In the genomic region with DNA sequence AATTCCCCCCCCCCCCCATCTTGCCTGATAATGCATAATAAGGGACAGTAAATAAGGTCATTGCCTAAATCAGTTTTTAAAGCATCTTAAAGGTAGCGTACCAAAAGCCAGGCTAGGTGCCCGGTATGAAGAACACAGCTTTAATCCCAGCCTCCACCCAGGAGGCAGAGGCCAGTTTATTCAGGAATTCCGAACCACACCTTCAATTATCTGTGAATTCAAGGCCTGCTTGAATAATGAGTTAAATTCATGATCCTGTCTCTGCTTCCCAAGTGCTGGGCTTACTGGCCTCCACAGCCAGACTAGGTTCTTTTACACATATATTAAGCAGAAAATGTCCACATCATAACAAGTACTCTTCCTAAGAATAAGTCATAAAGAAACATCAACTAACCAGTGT, we compare ENCODE assay signal across 8 mouse cellular contexts. TPM values are rescaled to one million over a fixed set of nuclear protein-coding genes. Genes with fewer than 3 reads are reported as not detected.
DNase-seq lines count a peak whose midpoint lies in the region; ATAC-seq and TF ChIP-seq lines count a peak whose summit lies in the region.

No protein-coding gene starts in this region.

- H3K79me2 ChIP-seq in CH12.LX (replicated peaks; ENCODE audit: control insufficient read depth, extremely low read depth, insufficient read depth, poor library complexity, severe bottlenecking) = peaks cover 19% of the 10 kb centered on the region

- H3K27ac ChIP-seq in heart, embryonic 10.5 days = peak overlapping the region; percentile 91; the same call in 1 of the 2 replicates
- H3K27ac ChIP-seq in CH12.LX (ENCODE audit: insufficient read depth, low read depth) = no peak overlapping the region
- 0 out of 2 replicates have a peak overlapping the region, but pooled peaks have one; percentile 83 for H3K27ac ChIP-seq in forebrain, embryonic 15.5 days (replicated peaks)
- H3K27ac ChIP-seq in liver, postnatal 0 days (ENCODE audit: low read depth) = peak overlapping the region; percentile 92; the same call in 1 of the 2 replicates

- TF ChIP-seq CTCF in CH12.LX (conservative IDR thresholded peaks at IDR 0.05 in 1 of 2, IDR thresholded peaks at IDR 0.05 in 1 of 2; ENCODE audit: low read depth in 2 of 2, low read length in 2 of 2) = no peak
- TF ChIP-seq CTCF in liver, postnatal 0 days (IDR thresholded peaks at IDR 0.05; ENCODE audit: low read depth) = no peak

- peak overlapping the region; percentile 48 for H3K9ac ChIP-seq in CH12.LX (ENCODE audit: insufficient read depth, low read depth)
- H3K9ac ChIP-seq in forebrain, embryonic 15.5 days (replicated peaks) = peak overlapping the region; percentile 86
- peak overlapping the region; percentile 90 for H3K9ac ChIP-seq in liver, postnatal 0 days (replicated peaks)

- dilution Hi-C loops in CH12.LX (cut with MboI; ENCODE audit: extremely low pct_ligation_motif_present, extremely low pct_unique_long_range_greater_than_20kb, low sequenced_read_pairs) = no loop called here

- WGBS in heart, embryonic 10.5 days = 13% methylated on average over 3 of the region's 3 CpGs
- 5% methylated on average over 3 of the region's 3 CpGs for WGBS in forebrain, embryonic 15.5 days
- WGBS in liver, postnatal 0 days (ENCODE audit: insufficient replicate concordance) = 38% methylated on average over 3 of the region's 3 CpGs

- in situ Hi-C loops in CH12.LX (cut with MboI; ENCODE audit: low pct_ligation_motif_present, low pct_unique_long_range_greater_than_20kb, low sequenced_read_pairs) = no loop called here

- ATAC-seq in forebrain, embryonic 15.5 days (replicated peaks) = no peak
- ATAC-seq in liver, postnatal 0 days = no peak
- no peak for ATAC-seq in megakaryocyte-erythroid progenitor cell, adult 5-6 weeks (replicated peaks; ENCODE audit: low FRiP score, low TSS enrichment, poor library complexity, severe bottlenecking)

- peak overlapping the region; percentile 77 for H3K4me2 ChIP-seq in CH12.LX (ENCODE audit: insufficient read depth, low read depth, poor library complexity, severe bottlenecking)
- H3K4me2 ChIP-seq in forebrain, embryonic 15.5 days (replicated peaks) = peak overlapping the region; percentile 75
- H3K4me2 ChIP-seq in liver, postnatal 0 days (ENCODE audit: low read depth, low read length) = peak overlapping the region; percentile 98

- H3K4me1 ChIP-seq in heart, embryonic 10.5 days = peaks cover 7% of the 10 kb centered on the region; the same call in 1 of the 2 replicates
- H3K4me1 ChIP-seq in CH12.LX (ENCODE audit: control insufficient read depth in 1 of 2, insufficient read depth in 2 of 2) = peaks cover 4 to 19% of the 10 kb centered on the region in 2 experiments
- H3K4me1 ChIP-seq in forebrain, embryonic 15.5 days = peaks cover 19% of the 10 kb centered on the region
- peaks cover 11% of the 10 kb centered on the region for H3K4me1 ChIP-seq in liver, postnatal 0 days (ENCODE audit: insufficient read depth)

- TF ChIP-seq EP300 in CH12.LX (IDR thresholded peaks at IDR 0.05; ENCODE audit: low read length) = no peak
- TF ChIP-seq EP300 in liver, postnatal 0 days (IDR thresholded peaks at IDR 0.05; ENCODE audit: low read depth) = no peak

- peaks cover 10% of the 10 kb centered on the region for H3K36me3 ChIP-seq in heart, embryonic 10.5 days
- H3K36me3 ChIP-seq in CH12.LX (replicated peaks in 1 of 2; ENCODE audit: control insufficient read depth in 1 of 2, insufficient read depth in 1 of 2, low read length in 1 of 2) = peaks cover 10 to 20% of the 10 kb centered on the region in 2 experiments
- H3K36me3 ChIP-seq in forebrain, embryonic 15.5 days = peaks cover 14% of the 10 kb centered on the region
- peaks cover 9% of the 10 kb centered on the region for H3K36me3 ChIP-seq in liver, postnatal 0 days (replicated peaks; ENCODE audit: insufficient read depth, low read length)

- H3K9me3 ChIP-seq in heart, embryonic 10.5 days = no peaks in the 10 kb centered on the region
- no peaks in the 10 kb centered on the region for H3K9me3 ChIP-seq in CH12.LX (replicated peaks; ENCODE audit: low read length)
- H3K9me3 ChIP-seq in forebrain, embryonic 15.5 days = no peaks in the 10 kb centered on the region
- no peaks in the 10 kb centered on the region for H3K9me3 ChIP-seq in liver, postnatal 0 days (ENCODE audit: low read length)

- no peaks in the 10 kb centered on the region for H3K27me3 ChIP-seq in heart, embryonic 10.5 days (ENCODE audit: insufficient read depth, poor library complexity, severe bottlenecking)
- H3K27me3 ChIP-seq in CH12.LX (replicated peaks) = no peaks in the 10 kb centered on the region
- no peaks in the 10 kb centered on the region for H3K27me3 ChIP-seq in forebrain, embryonic 15.5 days
- H3K27me3 ChIP-seq in liver, postnatal 0 days (ENCODE audit: insufficient read depth, low read length) = no peaks in the 10 kb centered on the region

- H3K4me3 ChIP-seq in heart, embryonic 10.5 days = peak overlapping the region; percentile 89
- H3K4me3 ChIP-seq in CH12.LX (replicated peaks in 1 of 3; ENCODE audit: low read depth in 2 of 3, low read length in 2 of 3, poor library complexity in 1 of 3) = peak overlapping the region in 2 of 3 experiments; percentile 65 to 81
- peak overlapping the region; percentile 96 for H3K4me3 ChIP-seq in forebrain, embryonic 15.5 days
- peak overlapping the region; percentile 90 for H3K4me3 ChIP-seq in liver, postnatal 0 days (ENCODE audit: low read depth, low read length)

- intact Hi-C loops in heart, postnatal 14 days (cut with DNase I) = no loop called here

- TF ChIP-seq RAD21 in CH12.LX (IDR thresholded peaks at IDR 0.05; ENCODE audit: low read depth, low read length) = no peak

- TF ChIP-seq POLR2A in CH12.LX (IDR thresholded peaks at IDR 0.05; ENCODE audit: low read depth, low read length) = no peak

- DNase-seq in heart, embryonic 10.5 days (ENCODE audit: low spot score) = no peak
- DNase-seq in heart, postnatal 14 days = no peak
- no peak for DNase-seq in CH12.LX (ENCODE audit: extremely low read depth)
- DNase-seq in liver, postnatal 0 days = no peak
- no peak for DNase-seq in right cerebral cortex, postnatal 14 days
- no peak for DNase-seq in thymus, postnatal 36 days

TF ChIP-seq in CH12.LX, 34 proteins besides CTCF, POLR2A, EP300 and RAD21 (continues in another document):
- TF ChIP-seq NELFE (IDR thresholded peaks at IDR 0.05; ENCODE audit: low read depth, low read length) (no peak), E2F4 (IDR thresholded peaks at IDR 0.05; ENCODE audit: insufficient replicate concordance, low read depth, low read length) (no peak), HCFC1 (IDR thresholded peaks at IDR 0.05; ENCODE audit: low read depth, low read length) (no peak), ELF1 (IDR thresholded peaks at IDR 0.05; ENCODE audit: low read depth, low read length) (no peak), CHD1 (IDR thresholded peaks at IDR 0.05; ENCODE audit: low read depth, low read length) (no peak), JUN (IDR thresholded peaks at IDR 0.05; ENCODE audit: insufficient read depth, low read depth, low read length) (no peak), MAZ (IDR thresholded peaks at IDR 0.05; ENCODE audit: low read depth, low read length) (no peak), ZC3H11A (IDR thresholded peaks at IDR 0.05; ENCODE audit: low read depth, low read length) (no peak), UBTF (IDR thresholded peaks at IDR 0.05; ENCODE audit: low read depth, low read length) (no peak), BHLHE40 (IDR thresholded peaks at IDR 0.05; ENCODE audit: low read depth, low read length) (no peak), GABPA (IDR thresholded peaks at IDR 0.05; ENCODE audit: insufficient replicate concordance, low read depth, low read length) (no peak), SIN3A (IDR thresholded peaks at IDR 0.05; ENCODE audit: low read length) (no peak), ETS1 (conservative IDR thresholded peaks at IDR 0.05; ENCODE audit: low read depth, low read length) (no peak), TBP (conservative IDR thresholded peaks at IDR 0.05; ENCODE audit: low read depth, low read length) (no peak), MXI1 (IDR thresholded peaks at IDR 0.05; ENCODE audit: low read depth, low read length) (no peak), POLR2AphosphoS2 (IDR thresholded peaks at IDR 0.05; ENCODE audit: low read depth, low read length) (no peak)

RNA-seq across cellular contexts. Expression of gene Dnajc21, which starts 0.6 kb away (rescaled TPM):
- polyA plus RNA-seq in heart, embryonic 10.5 days (2016; fragmentation: Nextera tagmentation; extraction: Ambion mirVana) = 9.0 and 9.8 TPM in 2 replicates
- total RNA-seq in heart, postnatal 14 days (2021) = 10 to 100 TPM; 23.3 to 24.4 TPM
- total RNA-seq in CH12.LX (2012; rRNA removed) = 21.6 and 24.4 TPM in 2 replicates
- total RNA-seq in CH12.LX (2014; rRNA removed) = 27.6 and 28.4 TPM in 2 replicates
- polyA plus RNA-seq in CH12.LX (2012; ENCODE audit: insufficient read length, low read depth) = 63.2 and 67.7 TPM in 2 replicates
- polyA plus RNA-seq in forebrain, embryonic 15.5 days (2015; fragmentation: Nextera tagmentation; extraction: Ambion mirVana) = 9.7 and 9.9 TPM in 2 replicates
- 8.0 and 9.4 TPM in 2 replicates for polyA plus RNA-seq in liver, postnatal 0 days (2015; fragmentation: Nextera tagmentation; extraction: Ambion mirVana)
- total RNA-seq in megakaryocyte-erythroid progenitor cell, adult 5-6 weeks (2014; fragmentation: Nextera tagmentation) = 39.6 and 43.5 TPM in 2 replicates
- total RNA-seq in megakaryocyte-erythroid progenitor cell, adult 5-6 weeks (2017) = 70.9 and 82.4 TPM in 2 replicates

RNA-seq across cellular contexts. Expression of gene Brix1, which starts 14.8 kb away (rescaled TPM):
- polyA plus RNA-seq in heart, embryonic 10.5 days (2016; fragmentation: Nextera tagmentation; extraction: Ambion mirVana) = 86.2 and 127 TPM in 2 replicates
- 10 to 100 TPM; 15.3 to 20.5 TPM for total RNA-seq in heart, postnatal 14 days (2021)
- total RNA-seq in CH12.LX (2012; rRNA removed) (25.3 and 36.8 TPM in 2 replicates), CH12.LX (2014; rRNA removed) (93.4 and 118 TPM in 2 replicates)
- polyA plus RNA-seq in CH12.LX (2012; ENCODE audit: insufficient read length, low read depth) = 354 and 355 TPM in 2 replicates
- 78.5 and 79.3 TPM in 2 replicates for polyA plus RNA-seq in forebrain, embryonic 15.5 days (2015; fragmentation: Nextera tagmentation; extraction: Ambion mirVana)
- polyA plus RNA-seq in liver, postnatal 0 days (2015; fragmentation: Nextera tagmentation; extraction: Ambion mirVana) = 57.9 and 60.7 TPM in 2 replicates
- total RNA-seq in megakaryocyte-erythroid progenitor cell, adult 5-6 weeks (2014; fragmentation: Nextera tagmentation) = 63.7 and 68.4 TPM in 2 replicates
- 64.8 and 73.8 TPM in 2 replicates for total RNA-seq in megakaryocyte-erythroid progenitor cell, adult 5-6 weeks (2017)

RNA-seq across cellular contexts. Expression of gene Rad1, which starts 14.9 kb away (rescaled TPM):
- polyA plus RNA-seq in heart, embryonic 10.5 days (2016; fragmentation: Nextera tagmentation; extraction: Ambion mirVana) = 29.1 and 35.8 TPM in 2 replicates
- total RNA-seq in heart, postnatal 14 days (2021) = 1 to 10 TPM; 7.2 to 8.5 TPM
- total RNA-seq in CH12.LX (2012; rRNA removed) (37.6 and 43.3 TPM in 2 replicates), CH12.LX (2014; rRNA removed) (81.7 and 92.8 TPM in 2 replicates)
- polyA plus RNA-seq in CH12.LX (2012; ENCODE audit: insufficient read length, low read depth) = 34.0 and 34.7 TPM in 2 replicates
- 30.0 and 35.5 TPM in 2 replicates for polyA plus RNA-seq in forebrain, embryonic 15.5 days (2015; fragmentation: Nextera tagmentation; extraction: Ambion mirVana)
- polyA plus RNA-seq in liver, postnatal 0 days (2015; fragmentation: Nextera tagmentation; extraction: Ambion mirVana) = 10.2 and 11.9 TPM in 2 replicates
- 31.5 and 46.9 TPM in 2 replicates for total RNA-seq in megakaryocyte-erythroid progenitor cell, adult 5-6 weeks (2014; fragmentation: Nextera tagmentation)
- total RNA-seq in megakaryocyte-erythroid progenitor cell, adult 5-6 weeks (2017) = 23.1 and 23.4 TPM in 2 replicates
